Mouse (Mus musculus): ENCODE data around the gene Tmem91.

GRCm38 (mm10) chr7:25647574-25648123, 27.3 kb downstream of the Tmem91 start:
- TF ChIP-seq CTCF (conservative IDR thresholded peaks at IDR 0.05; ENCODE audit: low read length) = peak; percentile 30
- no peak for TF ChIP-seq NANOG (IDR thresholded peaks at IDR 0.05; ENCODE audit: borderline replicate concordance, low read length)
